Mouse (Mus musculus) heart, postnatal 0 days (tissue): ENCODE data around the gene Ctxn2.

Experiments
- CTCF ChIP-seq: IDR thresholded peaks from 2 replicates; pipeline ENCODE4 v1.5.1; 2016; ENCODE audit warnings: antibody characterized with exemption, control low read depth, low read depth
- EP300 ChIP-seq: IDR thresholded peaks from 2 replicates; pipeline ENCODE4 v1.6.1; 2016; ENCODE audit warnings: antibody characterized with exemption, low read depth

DNA sequence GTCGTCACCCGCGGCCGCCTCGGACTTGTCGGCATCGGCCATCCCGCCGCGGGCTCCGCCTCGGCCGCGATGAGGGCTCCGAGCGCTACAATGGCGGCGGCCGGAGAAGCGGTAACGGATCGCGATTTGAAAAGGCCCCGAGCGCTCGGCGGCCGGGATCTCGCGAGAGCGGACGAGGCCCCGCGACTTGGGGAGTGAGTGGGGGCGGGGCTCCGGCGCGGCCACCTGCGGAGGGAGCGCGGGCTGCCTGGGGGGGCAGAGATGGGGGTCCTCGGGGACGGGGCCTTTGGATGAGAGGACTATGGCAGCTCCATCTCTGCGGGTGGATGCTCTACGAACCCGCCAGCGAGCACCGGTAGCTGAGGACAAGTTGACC is 13.0 kb upstream of the Ctxn2 start, which contains the start of gene Myef2:
- TF ChIP-seq CTCF: no peak
- peak; percentile 87 for TF ChIP-seq EP300
